ENCODE assay signal across 24 mouse cellular contexts in genomic region chr5:146466663-146467062, GRCm38 (mm10). TPM values are rescaled to one million over a fixed set of nuclear protein-coding genes. Genes with fewer than 3 reads are reported as not detected.
"Had no signal": no experiment of that assay in that cellular context is flagged by ENCODE, and none has a peak within 500 bp of the region (broad histone marks: within the 10 kb centered on the region; RNA-seq: fewer than 3 reads in every experiment).

No protein-coding gene starts in this region.

- H3K4me1 ChIP-seq: liver, embryonic 15.5 days; lung, embryonic 15.5 days; midbrain, embryonic 13.5 days; midbrain, embryonic 15.5 days; neural tube, embryonic 12.5 days; stomach, embryonic 15.5 days had no signal

- DNase-seq: liver, postnatal 0 days; lung, adult 2 months; lung, postnatal 14 days; lung, postnatal 36 days; thymus, adult 2 months; thymus, postnatal 25 days; thymus, postnatal 4 days had no signal

- H3K9me3 ChIP-seq: liver, embryonic 15.5 days; lung, embryonic 15.5 days; midbrain, embryonic 13.5 days; midbrain, embryonic 15.5 days; neural tube, embryonic 12.5 days; stomach, embryonic 15.5 days had no signal

- H3K27me3 ChIP-seq: liver, embryonic 15.5 days; lung, embryonic 15.5 days; midbrain, embryonic 13.5 days; midbrain, embryonic 15.5 days; neural tube, embryonic 12.5 days; stomach, embryonic 15.5 days had no signal

- ATAC-seq: liver, postnatal 0 days; lung, postnatal 0 days; midbrain, embryonic 13.5 days; midbrain, embryonic 15.5 days had no signal

- H3K4me3 ChIP-seq: liver, embryonic 15.5 days; lung, embryonic 15.5 days; midbrain, embryonic 13.5 days; midbrain, embryonic 15.5 days; neural tube, embryonic 12.5 days; stomach, embryonic 15.5 days had no signal

- H3K36me3 ChIP-seq: liver, embryonic 15.5 days; lung, embryonic 15.5 days; stomach, embryonic 15.5 days had no signal

RNA-seq across cellular contexts. Expression of gene Gm6408, which starts 15.1 kb away (rescaled TPM):
- total RNA-seq: megakaryocyte progenitor cell, adult 5-6 weeks; midbrain, postnatal 0 days; monocyte, adult 5-6 weeks; neutrophil, adult 5-6 weeks had no signal
- polyA plus RNA-seq: liver, embryonic 15.5 days; liver, postnatal 0 days; lung, adult 2 months; lung, embryonic 15.5 days; lung, postnatal 0 days; macrophage; midbrain, embryonic 11.5 days; midbrain, embryonic 13.5 days; midbrain, embryonic 15.5 days; midbrain, postnatal 0 days; neural tube, embryonic 12.5 days; neural tube, embryonic 14.5 days; spleen, adult 2 months; stomach, embryonic 15.5 days; stomach, postnatal 0 days; thymus, adult 2 months; urinary bladder, adult 2 months had no signal

RNA-seq across cellular contexts. Expression of gene Gm6370, which starts 24.5 kb away (rescaled TPM):
- total RNA-seq: megakaryocyte progenitor cell, adult 5-6 weeks; midbrain, postnatal 0 days; monocyte, adult 5-6 weeks; neutrophil, adult 5-6 weeks had no signal
- polyA plus RNA-seq: liver, embryonic 15.5 days; liver, postnatal 0 days; lung, adult 2 months; lung, embryonic 15.5 days; lung, postnatal 0 days; macrophage; midbrain, embryonic 11.5 days; midbrain, embryonic 13.5 days; midbrain, embryonic 15.5 days; midbrain, postnatal 0 days; neural tube, embryonic 12.5 days; neural tube, embryonic 14.5 days; spleen, adult 2 months; stomach, embryonic 15.5 days; stomach, postnatal 0 days; thymus, adult 2 months; urinary bladder, adult 2 months had no signal

RNA-seq across cellular contexts. Expression of gene 4930449I24Rik, which starts 35.5 kb away (rescaled TPM):
- total RNA-seq: megakaryocyte progenitor cell, adult 5-6 weeks; midbrain, postnatal 0 days; monocyte, adult 5-6 weeks; neutrophil, adult 5-6 weeks had no signal
- polyA plus RNA-seq: liver, embryonic 15.5 days; liver, postnatal 0 days; lung, adult 2 months; lung, embryonic 15.5 days; lung, postnatal 0 days; macrophage; midbrain, embryonic 11.5 days; midbrain, embryonic 13.5 days; midbrain, embryonic 15.5 days; midbrain, postnatal 0 days; neural tube, embryonic 12.5 days; neural tube, embryonic 14.5 days; spleen, adult 2 months; stomach, embryonic 15.5 days; stomach, postnatal 0 days; thymus, adult 2 months; urinary bladder, adult 2 months had no signal

RNA-seq across cellular contexts. Expression of gene Gm3402, which starts 47.3 kb away (rescaled TPM):
- total RNA-seq: megakaryocyte progenitor cell, adult 5-6 weeks; midbrain, postnatal 0 days; monocyte, adult 5-6 weeks; neutrophil, adult 5-6 weeks had no signal
- polyA plus RNA-seq: liver, embryonic 15.5 days; liver, postnatal 0 days; lung, adult 2 months; lung, embryonic 15.5 days; lung, postnatal 0 days; macrophage; midbrain, embryonic 11.5 days; midbrain, embryonic 13.5 days; midbrain, embryonic 15.5 days; midbrain, postnatal 0 days; neural tube, embryonic 12.5 days; neural tube, embryonic 14.5 days; spleen, adult 2 months; stomach, embryonic 15.5 days; stomach, postnatal 0 days; thymus, adult 2 months; urinary bladder, adult 2 months had no signal

RNA-seq across cellular contexts. Expression of gene Gm3404, which starts 58.9 kb away (rescaled TPM):
- total RNA-seq: megakaryocyte progenitor cell, adult 5-6 weeks; midbrain, postnatal 0 days; monocyte, adult 5-6 weeks; neutrophil, adult 5-6 weeks had no signal
- polyA plus RNA-seq: liver, embryonic 15.5 days; liver, postnatal 0 days; lung, adult 2 months; lung, embryonic 15.5 days; lung, postnatal 0 days; macrophage; midbrain, embryonic 11.5 days; midbrain, embryonic 13.5 days; midbrain, embryonic 15.5 days; midbrain, postnatal 0 days; neural tube, embryonic 12.5 days; neural tube, embryonic 14.5 days; spleen, adult 2 months; stomach, embryonic 15.5 days; stomach, postnatal 0 days; thymus, adult 2 months; urinary bladder, adult 2 months had no signal
